ENCODE assay signal across 18 mouse cellular contexts in the genomic region with DNA sequence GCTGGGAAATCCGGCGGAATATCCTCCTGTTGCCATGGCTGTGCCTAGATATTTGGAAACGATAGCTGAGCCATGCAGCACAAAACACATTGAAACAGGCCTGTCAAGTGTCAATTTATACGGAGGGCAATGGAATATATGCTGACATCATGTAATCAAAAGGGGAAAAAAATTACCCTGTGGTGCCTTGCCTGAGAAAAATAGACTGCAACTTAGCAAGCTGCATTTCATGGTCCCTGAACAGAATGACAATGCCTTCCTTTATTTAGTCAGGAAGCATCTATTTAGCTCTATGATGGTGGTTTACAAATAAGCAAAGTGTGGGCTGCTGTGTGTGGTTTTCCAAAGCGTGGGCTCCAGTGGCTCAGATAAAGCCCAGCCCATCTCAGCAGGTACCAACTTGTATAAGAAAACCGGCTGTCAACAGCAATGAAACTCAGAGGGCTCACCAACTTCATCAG.
DNase-seq lines count a peak whose midpoint lies in the region; ATAC-seq lines count a peak whose summit lies in the region.
"Had no signal": no experiment of that assay in that cellular context is flagged by ENCODE, and none has a peak within 500 bp of the region (broad histone marks: within the 10 kb centered on the region; RNA-seq: fewer than 3 reads in every experiment).

No protein-coding gene starts in this region.

- H3K4me3 ChIP-seq in midbrain, embryonic 11.5 days (ENCODE audit: low read depth, low read length): no peak overlapping the region
- no peak overlapping the region for H3K4me3 ChIP-seq in midbrain, embryonic 16.5 days (ENCODE audit: low read depth, low read length)
- no peak overlapping the region for H3K4me3 ChIP-seq in forebrain, embryonic 15.5 days
- H3K4me3 ChIP-seq in hindbrain, embryonic 16.5 days (ENCODE audit: low read length): no peak overlapping the region
- H3K4me3 ChIP-seq: intestine, embryonic 15.5 days; neural tube, embryonic 15.5 days had no signal

- H3K4me2 ChIP-seq in midbrain, embryonic 11.5 days: no peak overlapping the region
- no peak overlapping the region for H3K4me2 ChIP-seq in midbrain, embryonic 16.5 days (ENCODE audit: low read length)
- no peak overlapping the region for H3K4me2 ChIP-seq in forebrain, embryonic 15.5 days (replicated peaks)
- no peak overlapping the region for H3K4me2 ChIP-seq in hindbrain, embryonic 16.5 days (ENCODE audit: low read length)
- H3K4me2 ChIP-seq: intestine, embryonic 15.5 days; neural tube, embryonic 15.5 days had no signal

- 23% methylated on average over 6 of the region's 6 CpGs for WGBS in midbrain, embryonic 11.5 days
- 10% methylated on average over 6 of the region's 6 CpGs for WGBS in midbrain, embryonic 16.5 days
- WGBS in forebrain, embryonic 15.5 days: 7% methylated on average over 6 of the region's 6 CpGs
- 11% methylated on average over 6 of the region's 6 CpGs for WGBS in hindbrain, embryonic 16.5 days

- peak; percentile 42; the same call in 1 of the 2 replicates for ATAC-seq in midbrain, embryonic 11.5 days (ENCODE audit: low FRiP score)
- no peak; the same call in 1 of the 2 replicates for ATAC-seq in midbrain, embryonic 16.5 days
- peak; percentile 86 for ATAC-seq in forebrain, embryonic 15.5 days (replicated peaks)
- peak; percentile 70 for ATAC-seq in hindbrain, embryonic 16.5 days
- ATAC-seq: intestine, embryonic 15.5 days had no signal

- no peaks in the 10 kb centered on the region for H3K27me3 ChIP-seq in midbrain, embryonic 11.5 days (ENCODE audit: control insufficient read depth, insufficient read depth, low read length)
- H3K27me3 ChIP-seq in midbrain, embryonic 16.5 days (ENCODE audit: control insufficient read depth, insufficient read depth, low read depth, low read length): no peaks in the 10 kb centered on the region; the same call in 1 of the 2 replicates
- H3K27me3 ChIP-seq in forebrain, embryonic 15.5 days: no peaks in the 10 kb centered on the region
- H3K27me3 ChIP-seq in hindbrain, embryonic 16.5 days (replicated peaks; ENCODE audit: control insufficient read depth, insufficient read depth, low read length): no peaks in the 10 kb centered on the region
- H3K27me3 ChIP-seq: CH12.LX; intestine, embryonic 15.5 days; neural tube, embryonic 15.5 days had no signal

- no peak overlapping the region for H3K27ac ChIP-seq in midbrain, embryonic 11.5 days (ENCODE audit: low read depth, low read length)
- H3K27ac ChIP-seq in midbrain, embryonic 16.5 days (ENCODE audit: low read length): no peak overlapping the region
- H3K27ac ChIP-seq in forebrain, embryonic 15.5 days (replicated peaks): peak overlapping the region; percentile 12; the same call in 1 of the 2 replicates
- H3K27ac ChIP-seq in hindbrain, embryonic 16.5 days (ENCODE audit: low read depth, low read length): no peak overlapping the region
- H3K27ac ChIP-seq: intestine, embryonic 15.5 days; kidney, postnatal 0 days; neural tube, embryonic 15.5 days; stomach, postnatal 0 days had no signal

- H3K4me1 ChIP-seq in midbrain, embryonic 11.5 days (ENCODE audit: control insufficient read depth, insufficient read depth, low read length): no peaks in the 10 kb centered on the region
- H3K4me1 ChIP-seq in midbrain, embryonic 16.5 days (ENCODE audit: control insufficient read depth, insufficient read depth, low read length): peaks cover 5% of the 10 kb centered on the region
- H3K4me1 ChIP-seq in forebrain, embryonic 15.5 days: peaks cover 20% of the 10 kb centered on the region; the same call in 1 of the 2 replicates
- H3K4me1 ChIP-seq in hindbrain, embryonic 16.5 days (ENCODE audit: control insufficient read depth, insufficient read depth, low read depth, low read length): no peaks in the 10 kb centered on the region
- H3K4me1 ChIP-seq: intestine, embryonic 15.5 days had no signal

- no peak for DNase-seq in midbrain, embryonic 11.5 days (ENCODE audit: low spot score, missing footprints)
- DNase-seq in kidney, adult 8-10 months: no peak
- no peak for DNase-seq in cerebellum, postnatal 25 days
- DNase-seq in cerebellum, adult 18-20 months: no peak
- DNase-seq: cerebellum, adult 11-12 months; gastrocnemius, postnatal 14 days; heart, postnatal 10 days; lung, adult 2 months; lung, postnatal 4 days; thymus, postnatal 14 days had no signal

- H3K9me3 ChIP-seq in midbrain, embryonic 11.5 days (ENCODE audit: control insufficient read depth, low read length): no peaks in the 10 kb centered on the region
- H3K9me3 ChIP-seq in midbrain, embryonic 16.5 days (replicated peaks; ENCODE audit: control insufficient read depth, low read length, poor library complexity, severe bottlenecking): no peaks in the 10 kb centered on the region
- no peaks in the 10 kb centered on the region for H3K9me3 ChIP-seq in forebrain, embryonic 15.5 days
- H3K9me3 ChIP-seq in hindbrain, embryonic 16.5 days (ENCODE audit: control insufficient read depth, low read length): no peaks in the 10 kb centered on the region
- H3K9me3 ChIP-seq: intestine, embryonic 15.5 days; neural tube, embryonic 15.5 days had no signal

- H3K9ac ChIP-seq in midbrain, embryonic 11.5 days (ENCODE audit: low read length): no peak overlapping the region
- no peak overlapping the region for H3K9ac ChIP-seq in midbrain, embryonic 16.5 days (ENCODE audit: low read depth, low read length)
- no peak overlapping the region for H3K9ac ChIP-seq in forebrain, embryonic 15.5 days (replicated peaks)
- no peak overlapping the region for H3K9ac ChIP-seq in hindbrain, embryonic 16.5 days (ENCODE audit: low read depth, low read length)
- H3K9ac ChIP-seq: intestine, embryonic 15.5 days; neural tube, embryonic 15.5 days had no signal

- H3K36me3 ChIP-seq in midbrain, embryonic 11.5 days (ENCODE audit: control insufficient read depth, insufficient read depth, low read length): no peaks in the 10 kb centered on the region
- no peaks in the 10 kb centered on the region for H3K36me3 ChIP-seq in midbrain, embryonic 16.5 days (ENCODE audit: control insufficient read depth, insufficient read depth, low read length)
- no peaks in the 10 kb centered on the region for H3K36me3 ChIP-seq in forebrain, embryonic 15.5 days
- no peaks in the 10 kb centered on the region for H3K36me3 ChIP-seq in hindbrain, embryonic 16.5 days (ENCODE audit: control insufficient read depth, insufficient read depth, low read length)
- H3K36me3 ChIP-seq: intestine, embryonic 15.5 days; neural tube, embryonic 15.5 days had no signal
